Mouse (Mus musculus) CH12.LX (cell line): Measurements from ENCODE around the gene Ush2a.

Experiments used
- CTCF ChIP-seq, 2 experiments: IDR thresholded peaks in 1 of 2; conservative IDR thresholded peaks in 1 of 2; 2 replicates each; pipeline ENCODE4 v1.5.1; 2011 to 2012; ENCODE audit warnings: low read depth in 2 of 2, low read length in 2 of 2, improper control_type of control experiment in 1 of 2, inconsistent platforms in 1 of 2, mild to moderate bottlenecking in 1 of 2, moderate library complexity in 1 of 2
- E2F4 ChIP-seq: IDR thresholded peaks from 2 replicates; pipeline ENCODE4 v1.6.1; 2011; ENCODE audit warnings: low read depth, low read length, improper control_type of control experiment; ENCODE audit not compliant: insufficient replicate concordance
- MAFK ChIP-seq: IDR thresholded peaks from 2 replicates; pipeline ENCODE4 v1.6.1; 2011; ENCODE audit warnings: low read length, improper control_type of control experiment; ENCODE audit not compliant: insufficient replicate concordance
- MAZ ChIP-seq: IDR thresholded peaks from 2 replicates; pipeline ENCODE4 v1.6.1; 2012; ENCODE audit warnings: low read depth, mild to moderate bottlenecking, inconsistent platforms, low read length, improper control_type of control experiment, moderate library complexity
- MYC ChIP-seq: IDR thresholded peaks from 2 replicates; pipeline ENCODE4 v1.6.1; 2011; ENCODE audit warnings: low read depth, mild to moderate bottlenecking, improper control_type of control experiment, low read length
- POLR2A ChIP-seq: IDR thresholded peaks from 2 replicates; pipeline ENCODE4 v1.6.1; 2011; ENCODE audit warnings: low read depth, mild to moderate bottlenecking, improper control_type of control experiment, low read length
- SIN3A ChIP-seq: IDR thresholded peaks from 2 replicates; pipeline ENCODE4 v1.6.1; 2012; ENCODE audit warnings: low read length, improper control_type of control experiment, inconsistent platforms
- SMC3 ChIP-seq: IDR thresholded peaks from 2 replicates; pipeline ENCODE4 v1.6.1; 2011; ENCODE audit warnings: low read depth, low read length, improper control_type of control experiment

DNA sequence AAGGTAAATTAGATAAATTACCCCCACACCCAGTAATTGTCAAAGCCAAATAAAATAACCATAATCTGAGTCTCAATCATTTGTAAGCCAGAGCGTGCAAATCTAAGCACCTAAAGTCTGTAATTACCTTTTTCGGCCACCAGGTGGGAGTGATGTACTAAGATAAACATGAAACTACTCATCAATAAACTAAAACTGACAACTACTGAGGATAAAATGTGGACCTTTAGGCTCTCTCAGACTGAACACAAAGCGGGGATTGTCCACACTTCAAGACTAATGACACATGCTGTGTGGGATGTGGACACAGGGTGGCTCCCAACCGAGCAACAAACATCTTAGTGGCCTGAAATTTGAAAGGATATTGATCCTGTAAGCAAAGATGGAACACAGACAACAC, 731.4 kb downstream of the Ush2a start:
- TF ChIP-seq SIN3A (no peak), MAFK (no peak), MAZ (no peak), E2F4 (no peak), CTCF (conservative IDR thresholded peaks at IDR 0.05 in 1 of 2, IDR thresholded peaks at IDR 0.05 in 1 of 2; ENCODE audit: low read depth in 2 of 2, low read length in 2 of 2) (peak; percentile 59 to 67), MYC (no peak), POLR2A (no peak), SMC3 (peak; percentile 47)
